Mouse (Mus musculus) adrenal gland, postnatal 25 days (tissue): ENCODE data around the gene Dnajc16. TPM values are rescaled to one million over a fixed set of nuclear protein-coding genes. Genes with fewer than 3 reads are reported as not detected.

Experiments used
- DNase-seq: peaks from one replicate; pipeline ENCODE4 v3.0.0; 2021; ENCODE audit warnings: mixed read lengths
- total RNA-seq: library from RNA; stranded (reverse); gene quantifications from 2 replicates; pipeline ENCODE4 v1.2.3, GENCODE M21; 2021

Dnajc16 gene
- total RNA-seq, 1 experiment from 2014 or later: 32.2 TPM

GRCm38 (mm10) chr4:141723673-141724068 lies 67.1 kb downstream of the Dnajc16 start:
- no peak for DNase-seq

- DNase-seq: peak; percentile 93
Measured at GRCm38 (mm10) chr4:141722731-141723672, 67.7 kb downstream of the Dnajc16 start, which contains the start of gene Ddi2. TSS of gene Ddi2 (minus strand) at chr4:141723419.

- DNase-seq: no peak
Measured at GRCm38 (mm10) chr4:141721961-141722360, 68.8 kb downstream of the Dnajc16 start.

GRCm38 (mm10) chr4:141720761-141721523 lies 69.8 kb downstream of the Dnajc16 start:
- no peak for DNase-seq

- DNase-seq: no peak
Measured at GRCm38 (mm10) chr4:141719304-141719703, 71.4 kb downstream of the Dnajc16 start.

GRCm38 (mm10) chr4:141717633-141718032 lies 73.1 kb downstream of the Dnajc16 start:
- DNase-seq: no peak

GRCm38 (mm10) chr4:141715027-141715426 lies 75.7 kb downstream of the Dnajc16 start:
- no peak for DNase-seq

GRCm38 (mm10) chr4:141713598-141714142 lies 77.1 kb downstream of the Dnajc16 start:
- DNase-seq: no peak

GRCm38 (mm10) chr4:141711250-141711649 lies 79.5 kb downstream of the Dnajc16 start:
- DNase-seq: no peak

Other genes with a start within 250 kb of the Dnajc16 start
- 9.5 and 12.7 TPM in 2 replicates for gene Fblim1, start 184.8 kb downstream of the Dnajc16 start, total RNA-seq
- gene Tmem82, start 172.3 kb downstream of the Dnajc16 start, total RNA-seq: 0.64 and 2.0 TPM in 2 replicates
- gene Slc25a34, start 167.1 kb downstream of the Dnajc16 start, total RNA-seq: 2.7 TPM in 2 replicates
- 54.7 and 61.0 TPM in 2 replicates for gene Plekhm2, start 126.0 kb downstream of the Dnajc16 start, total RNA-seq
- gene Rsc1a1, start 105.3 kb downstream of the Dnajc16 start, total RNA-seq: 18.5 TPM in 1 of 2 replicates, not detected in the other
- gene Ddi2, start 67.5 kb downstream of the Dnajc16 start, total RNA-seq: 62.1 and 70.8 TPM in 2 replicates
- 45.1 and 50.4 TPM in 2 replicates for gene Agmat, start 44.3 kb downstream of the Dnajc16 start, total RNA-seq
- 21.3 and 32.3 TPM in 2 replicates for gene Casp9, start 2.7 kb upstream of the Dnajc16 start, total RNA-seq
- 0.52 TPM in 1 of 2 replicates, not detected in the other for gene Cela2a, start 35.2 kb upstream of the Dnajc16 start, total RNA-seq
- not detected in 2 replicates for gene Ctrc, start 55.4 kb upstream of the Dnajc16 start, total RNA-seq
- gene Efhd2, start 84.0 kb upstream of the Dnajc16 start, total RNA-seq: 20.9 and 30.8 TPM in 2 replicates
- gene Fhad1, start 224.2 kb upstream of the Dnajc16 start, total RNA-seq: 0.91 TPM in 1 of 2 replicates, not detected in the other